Mouse (Mus musculus): ENCODE measurements around the gene Tradd. TPM values are rescaled to one million over a fixed set of nuclear protein-coding genes. Genes with fewer than 3 reads are reported as not detected.

The Tradd gene
- 12.5 and 15.0 TPM in 2 replicates for polyA plus RNA-seq (2011; ENCODE audit: insufficient read length, low read depth, missing spikeins)

DNA sequence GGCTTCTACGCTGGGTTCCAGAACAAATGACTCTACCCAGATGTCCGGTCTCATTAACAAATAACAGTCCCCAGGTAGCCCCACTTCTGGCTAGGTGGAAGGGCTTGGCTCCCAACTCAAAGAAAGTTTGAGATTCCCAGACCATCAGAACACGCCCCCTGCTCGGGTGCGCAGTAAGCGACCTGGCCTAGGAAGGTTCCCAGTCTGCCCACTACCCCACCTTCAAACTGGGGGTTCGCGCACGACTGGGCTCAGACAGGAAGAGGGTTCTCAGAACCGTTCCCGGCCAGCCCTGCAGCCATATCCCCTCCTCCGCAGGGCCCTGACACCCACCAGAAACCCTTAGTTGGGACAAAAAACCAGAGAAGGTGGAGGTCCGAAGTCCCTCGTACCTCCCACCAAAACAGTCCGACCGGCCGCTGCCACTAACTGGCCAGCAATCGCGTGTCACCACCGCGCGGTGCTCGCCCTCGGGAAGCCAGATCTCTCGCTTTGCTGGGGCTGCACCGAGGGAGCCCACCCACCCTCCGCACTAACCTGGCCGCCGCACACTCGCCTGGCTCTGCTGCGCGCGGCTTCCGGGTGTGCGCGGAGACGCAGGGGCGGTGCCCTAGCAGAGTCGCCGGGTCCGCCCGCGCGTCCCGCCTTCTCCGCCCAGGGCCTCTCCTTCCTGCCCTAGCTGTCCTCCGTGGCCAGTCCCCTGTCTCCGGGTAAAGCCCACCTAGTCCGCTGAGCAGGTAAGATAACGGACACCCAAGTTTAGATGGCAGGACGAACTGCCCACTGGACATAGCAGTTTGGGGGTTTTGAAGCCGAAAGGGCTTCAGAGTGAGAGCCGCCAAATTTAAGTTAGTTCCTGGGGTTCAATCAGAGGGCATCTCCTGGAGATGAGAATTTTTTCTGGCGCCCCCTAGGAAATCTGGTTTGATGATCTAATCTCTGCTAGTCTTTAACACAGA, at the start of gene Tradd, which contains the start of gene Fbxl8:
TSS of gene Tradd (minus strand) at position 586 of the 959 bp plus-strand sequence.
TSS of gene Fbxl8 (plus strand) at position 625 of the 959 bp plus-strand sequence.
- H3K4me3 ChIP-seq (ENCODE audit: insufficient read depth, low read length) = peak within 1 kb of the TSS; percentile 69
- peak within 1 kb of the TSS; percentile 34; the same call in 1 of the 2 replicates for H3K27ac ChIP-seq (ENCODE audit: insufficient read depth, low read length)
- no peaks in the 10 kb centered on the region for H3K4me1 ChIP-seq (ENCODE audit: control insufficient read depth, insufficient read depth, low read length)
- no peak for TF ChIP-seq CTCF (IDR thresholded peaks at IDR 0.05; ENCODE audit: borderline replicate concordance, insufficient read depth, low read length)
- peak; percentile 83 for TF ChIP-seq POLR2A (IDR thresholded peaks at IDR 0.05; ENCODE audit: low read depth, low read length)

GRCm38 (mm10) chr8:105313622-105314402, 49.4 kb upstream of the Tradd start:
- TF ChIP-seq CTCF (IDR thresholded peaks at IDR 0.05; ENCODE audit: borderline replicate concordance, insufficient read depth, low read length) (no peak), POLR2A (IDR thresholded peaks at IDR 0.05; ENCODE audit: low read depth, low read length) (no peak)
- Histone ChIP-seq H3K4me1 (ENCODE audit: control insufficient read depth, insufficient read depth, low read length) (no peaks in the 10 kb centered on the region), H3K4me3 (ENCODE audit: insufficient read depth, low read length) (no peak overlapping the region), H3K27ac (ENCODE audit: insufficient read depth, low read length) (no peak overlapping the region)

- H3K4me1 ChIP-seq (ENCODE audit: control insufficient read depth, insufficient read depth, low read length) = no peaks in the 10 kb centered on the region
- no peak overlapping the region for H3K27ac ChIP-seq (ENCODE audit: insufficient read depth, low read length)
- no peak for TF ChIP-seq POLR2A (IDR thresholded peaks at IDR 0.05; ENCODE audit: low read depth, low read length)
- no peak for TF ChIP-seq CTCF (IDR thresholded peaks at IDR 0.05; ENCODE audit: borderline replicate concordance, insufficient read depth, low read length)
- no peak overlapping the region for H3K4me3 ChIP-seq (ENCODE audit: insufficient read depth, low read length)
Measured at GRCm38 (mm10) chr8:105312891-105313481, 48.6 kb upstream of the Tradd start.

DNA sequence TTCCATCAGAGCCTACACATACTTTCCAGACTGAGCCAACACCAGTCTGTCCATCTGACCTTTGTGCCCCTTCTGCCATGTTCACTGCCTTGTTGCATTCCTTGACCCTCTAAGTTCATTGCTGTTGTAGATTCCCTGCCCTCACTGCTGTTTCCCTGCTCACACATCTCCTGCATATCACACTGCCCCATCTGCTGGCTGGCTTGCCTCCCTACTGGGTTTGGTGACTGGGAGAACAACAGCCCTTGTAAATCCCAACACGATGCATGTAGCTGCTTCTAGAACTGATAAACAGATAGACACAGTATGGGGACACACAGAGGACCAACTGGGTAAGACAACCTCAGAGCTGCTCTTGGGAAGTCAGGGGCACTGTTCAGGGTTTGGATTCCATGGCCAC, 47.3 kb upstream of the Tradd start:
- TF ChIP-seq CTCF (IDR thresholded peaks at IDR 0.05; ENCODE audit: borderline replicate concordance, insufficient read depth, low read length) (no peak), POLR2A (IDR thresholded peaks at IDR 0.05; ENCODE audit: low read depth, low read length) (no peak)
- no peak overlapping the region for H3K4me3 ChIP-seq (ENCODE audit: insufficient read depth, low read length)

GRCm38 (mm10) chr8:105310118-105310517, 45.7 kb upstream of the Tradd start:
- H3K4me3 ChIP-seq (ENCODE audit: insufficient read depth, low read length) = no peak overlapping the region
- TF ChIP-seq CTCF (IDR thresholded peaks at IDR 0.05; ENCODE audit: borderline replicate concordance, insufficient read depth, low read length) (no peak), POLR2A (IDR thresholded peaks at IDR 0.05; ENCODE audit: low read depth, low read length) (no peak)
- no peaks in the 10 kb centered on the region for H3K4me1 ChIP-seq (ENCODE audit: control insufficient read depth, insufficient read depth, low read length)
- no peak overlapping the region for H3K27ac ChIP-seq (ENCODE audit: insufficient read depth, low read length)

More for the DNA sequence above, 47.3 kb upstream of the Tradd start:
- H3K27ac ChIP-seq (ENCODE audit: insufficient read depth, low read length) = no peak overlapping the region
- H3K4me1 ChIP-seq (ENCODE audit: control insufficient read depth, insufficient read depth, low read length) = no peaks in the 10 kb centered on the region

- Histone ChIP-seq H3K4me3 (ENCODE audit: insufficient read depth, low read length) (no peak overlapping the region), H3K27ac (ENCODE audit: insufficient read depth, low read length) (no peak overlapping the region), H3K4me1 (ENCODE audit: control insufficient read depth, insufficient read depth, low read length) (peaks cover 4% of the 10 kb centered on the region)
- no peak for TF ChIP-seq POLR2A (IDR thresholded peaks at IDR 0.05; ENCODE audit: low read depth, low read length)
- no peak for TF ChIP-seq CTCF (IDR thresholded peaks at IDR 0.05; ENCODE audit: borderline replicate concordance, insufficient read depth, low read length)
Measured at GRCm38 (mm10) chr8:105309142-105309847, 44.9 kb upstream of the Tradd start.

- Histone ChIP-seq H3K27ac (ENCODE audit: insufficient read depth, low read length) (no peak overlapping the region), H3K4me3 (ENCODE audit: insufficient read depth, low read length) (no peak overlapping the region), H3K4me1 (ENCODE audit: control insufficient read depth, insufficient read depth, low read length) (peaks cover 10% of the 10 kb centered on the region)
- TF ChIP-seq POLR2A (IDR thresholded peaks at IDR 0.05; ENCODE audit: low read depth, low read length) = no peak
- no peak for TF ChIP-seq CTCF (IDR thresholded peaks at IDR 0.05; ENCODE audit: borderline replicate concordance, insufficient read depth, low read length)
Measured at GRCm38 (mm10) chr8:105308428-105308827, 44.0 kb upstream of the Tradd start.

GRCm38 (mm10) chr8:105307670-105308069, 43.3 kb upstream of the Tradd start:
- no peak overlapping the region for H3K4me3 ChIP-seq (ENCODE audit: insufficient read depth, low read length)
- peaks cover 10% of the 10 kb centered on the region for H3K4me1 ChIP-seq (ENCODE audit: control insufficient read depth, insufficient read depth, low read length)
- TF ChIP-seq POLR2A (IDR thresholded peaks at IDR 0.05; ENCODE audit: low read depth, low read length) = no peak
- no peak for TF ChIP-seq CTCF (IDR thresholded peaks at IDR 0.05; ENCODE audit: borderline replicate concordance, insufficient read depth, low read length)
- H3K27ac ChIP-seq (ENCODE audit: insufficient read depth, low read length) = no peak overlapping the region

Data from embryonic fibroblast, embryonic 13.5 days (primary cell).